Mouse (Mus musculus) erythroblast, embryonic 14.5 days (primary cell): Measurements from ENCODE around the gene Adgrl3.

Experiments used
- GATA1 ChIP-seq: IDR thresholded peaks from 2 replicates; pipeline ENCODE4 v1.6.1; 2012; ENCODE audit warnings: low read length, inconsistent platforms, mixed read lengths
- TAL1 ChIP-seq: IDR thresholded peaks from 3 replicates; pipeline ENCODE4 v1.6.1; 2012; ENCODE audit warnings: low read length, inconsistent platforms, mixed read lengths

GRCm38 (mm10) chr5:81558965-81559364 is 539.0 kb downstream of the Adgrl3 start:
- no peak for TF ChIP-seq GATA1
- no peak for TF ChIP-seq TAL1
